In genomic region chr7:58398558-58399144, GRCm38 (mm10) we compare ENCODE assay signal across 7 mouse cellular contexts.
DNase-seq lines count a peak whose midpoint lies in the region; ATAC-seq lines count a peak whose summit lies in the region.

No protein-coding gene starts in this region.

- WGBS in lung, embryonic 15.5 days, result 1% methylated on average over 9 of the region's 9 CpGs
- under 1% methylated on average over 9 of the region's 9 CpGs for WGBS in embryonic facial prominence, embryonic 15.5 days
- WGBS in intestine, embryonic 14.5 days, result 2% methylated on average over 9 of the region's 9 CpGs
- WGBS in midbrain, embryonic 16.5 days, result under 1% methylated on average over 9 of the region's 9 CpGs

- 0 out of 2 replicates have a peak, but pooled peaks have one; percentile 3 for ATAC-seq in lung, embryonic 15.5 days (ENCODE audit: borderline replicate concordance, extremely low read depth, low FRiP score, low TSS enrichment)
- ATAC-seq in embryonic facial prominence, embryonic 15.5 days (ENCODE audit: insufficient number of reproducible peaks, low FRiP score, low TSS enrichment, low read depth), result no peak
- ATAC-seq in intestine, embryonic 14.5 days (replicated peaks; ENCODE audit: low FRiP score, low TSS enrichment, low read depth), result peak; percentile 13; the same call in 1 of the 2 replicates
- peak; percentile 68 for ATAC-seq in midbrain, embryonic 16.5 days

- peak overlapping the region; percentile 61 for H3K4me3 ChIP-seq in lung, embryonic 15.5 days
- peak overlapping the region; percentile 63 for H3K4me3 ChIP-seq in embryonic facial prominence, embryonic 15.5 days (replicated peaks)
- peak overlapping the region; percentile 64 for H3K4me3 ChIP-seq in intestine, embryonic 14.5 days (ENCODE audit: low read depth, low read length)
- peak overlapping the region; percentile 55 for H3K4me3 ChIP-seq in midbrain, embryonic 16.5 days (ENCODE audit: low read depth, low read length)

- peaks cover 12% of the 10 kb centered on the region for H3K4me1 ChIP-seq in lung, embryonic 15.5 days
- peaks cover 10% of the 10 kb centered on the region; the same call in 1 of the 2 replicates for H3K4me1 ChIP-seq in embryonic facial prominence, embryonic 15.5 days
- H3K4me1 ChIP-seq in intestine, embryonic 14.5 days (replicated peaks; ENCODE audit: control insufficient read depth, insufficient read depth, low read length), result peaks cover 7% of the 10 kb centered on the region; the same call in 1 of the 2 replicates
- H3K4me1 ChIP-seq in midbrain, embryonic 16.5 days (ENCODE audit: control insufficient read depth, insufficient read depth, low read length), result peaks cover 21% of the 10 kb centered on the region

- no peaks in the 10 kb centered on the region for H3K27me3 ChIP-seq in lung, embryonic 15.5 days
- H3K27me3 ChIP-seq in embryonic facial prominence, embryonic 15.5 days, result no peaks in the 10 kb centered on the region
- H3K27me3 ChIP-seq in intestine, embryonic 14.5 days (replicated peaks; ENCODE audit: control insufficient read depth, insufficient read depth, low read length), result no peaks in the 10 kb centered on the region
- H3K27me3 ChIP-seq in midbrain, embryonic 16.5 days (ENCODE audit: control insufficient read depth, insufficient read depth, low read depth, low read length), result no peaks in the 10 kb centered on the region

- no peaks in the 10 kb centered on the region for H3K36me3 ChIP-seq in lung, embryonic 15.5 days
- no peaks in the 10 kb centered on the region for H3K36me3 ChIP-seq in embryonic facial prominence, embryonic 15.5 days
- H3K36me3 ChIP-seq in intestine, embryonic 14.5 days (ENCODE audit: control insufficient read depth, insufficient read depth, low read length), result no peaks in the 10 kb centered on the region
- H3K36me3 ChIP-seq in midbrain, embryonic 16.5 days (ENCODE audit: control insufficient read depth, insufficient read depth, low read length), result no peaks in the 10 kb centered on the region

- H3K27ac ChIP-seq in lung, embryonic 15.5 days, result peak overlapping the region; percentile 88
- peak overlapping the region; percentile 87 for H3K27ac ChIP-seq in embryonic facial prominence, embryonic 15.5 days (replicated peaks)
- peak overlapping the region; percentile 92 for H3K27ac ChIP-seq in intestine, embryonic 14.5 days (ENCODE audit: low read depth)
- H3K27ac ChIP-seq in midbrain, embryonic 16.5 days (ENCODE audit: low read length), result peak overlapping the region; percentile 99

- no peak for DNase-seq in lung, adult 18-20 months
- peak; percentile 53 for DNase-seq in intestine, embryonic 14.5 days (ENCODE audit: low spot score)
- no peak for DNase-seq in layer of hippocampus, postnatal 25 days (ENCODE audit: extremely low spot score in 1 of 2, low spot score in 1 of 2)
- DNase-seq in adrenal gland, adult 8-10 months, result no peak

- H3K9ac ChIP-seq in lung, embryonic 15.5 days, result peak overlapping the region; percentile 55
- H3K9ac ChIP-seq in embryonic facial prominence, embryonic 15.5 days, result peak overlapping the region; percentile 26; the same call in 1 of the 2 replicates
- peak overlapping the region; percentile 66 for H3K9ac ChIP-seq in intestine, embryonic 14.5 days (ENCODE audit: low read length)
- H3K9ac ChIP-seq in midbrain, embryonic 16.5 days (ENCODE audit: low read depth, low read length), result peak overlapping the region; percentile 79

- H3K4me2 ChIP-seq in lung, embryonic 15.5 days, result peak overlapping the region; percentile 58
- H3K4me2 ChIP-seq in embryonic facial prominence, embryonic 15.5 days (replicated peaks), result peak overlapping the region; percentile 53
- peak overlapping the region; percentile 49 for H3K4me2 ChIP-seq in intestine, embryonic 14.5 days (ENCODE audit: low read length)
- H3K4me2 ChIP-seq in midbrain, embryonic 16.5 days (ENCODE audit: low read length), result peak overlapping the region; percentile 66

- H3K9me3 ChIP-seq in lung, embryonic 15.5 days, result no peaks in the 10 kb centered on the region
- H3K9me3 ChIP-seq in embryonic facial prominence, embryonic 15.5 days (replicated peaks), result no peaks in the 10 kb centered on the region
- H3K9me3 ChIP-seq in intestine, embryonic 14.5 days (ENCODE audit: control insufficient read depth, low read length), result no peaks in the 10 kb centered on the region
- H3K9me3 ChIP-seq in midbrain, embryonic 16.5 days (replicated peaks; ENCODE audit: control insufficient read depth, low read length, poor library complexity, severe bottlenecking), result no peaks in the 10 kb centered on the region

Comparison
In these comparisons a context has a peak if more than half of its experiments do, and no peak if none do; other contexts are left out.
1. H3K9ac ChIP-seq: peak in every context shown above with its lines; median percentile 79 in midbrain, embryonic 16.5 days; 66 in intestine, embryonic 14.5 days; 55 in lung, embryonic 15.5 days; 26 in embryonic facial prominence, embryonic 15.5 days.